Mouse (Mus musculus): Measurements from ENCODE around the gene Susd5. TPM values are rescaled to one million over a fixed set of nuclear protein-coding genes. Genes with fewer than 3 reads are reported as not detected.
A peak's percentile ranks its signal among the peaks of the same experiment; 100 is the strongest.

The Susd5 gene
- polyA plus RNA-seq (2012; fragmentation: generic; extraction: Trizol) = 0.50 TPM
- long read RNA-seq, experiment 1, full-length matches to known transcripts = 1 of 2 reads
- long read RNA-seq, experiment 1, partial matches to known transcripts = 0 of 2 reads
- long read RNA-seq, experiment 1, other reads (novel, unspliced or antisense) = 1 of 2 reads
- long read RNA-seq, experiment 2, full-length matches to known transcripts = 2 of 2 reads
- long read RNA-seq, experiment 2, partial matches to known transcripts = 0 of 2 reads
- long read RNA-seq, experiment 2, other reads (novel, unspliced or antisense) = 0 of 2 reads

GRCm38 (mm10) chr9:114057090-114057796, at the start of gene Susd5:
Susd5 (plus strand) TSS chr9:114057140.
- Histone ChIP-seq H3ac (ENCODE audit: control insufficient read depth, insufficient read length, low read depth) (peak within 1 kb of the TSS; percentile 30), H3K79me3 (ENCODE audit: low read depth) (no peaks in the 10 kb centered on the region), H3K79me2 (ENCODE audit: control insufficient read depth, insufficient read depth) (no peaks in the 10 kb centered on the region), H3K4me3 (ENCODE audit: insufficient read depth, poor library complexity, severe bottlenecking) (no peak within 1 kb of the TSS), H3K27me3 (ENCODE audit: control insufficient read depth, insufficient read depth, insufficient read length) (no peaks in the 10 kb centered on the region), H3K36me3 (ENCODE audit: control insufficient read depth, insufficient read depth) (no peaks in the 10 kb centered on the region)
- no peak for TF ChIP-seq MYOD1 (IDR thresholded peaks at IDR 0.05; ENCODE audit: control insufficient read depth, insufficient read length, low read depth)
- no peak for TF ChIP-seq USF1 (IDR thresholded peaks at IDR 0.05; ENCODE audit: low read depth)

- H3K27me3 ChIP-seq (ENCODE audit: control insufficient read depth, insufficient read depth, insufficient read length) = no peaks in the 10 kb centered on the region
- no peak for TF ChIP-seq MYOD1 (IDR thresholded peaks at IDR 0.05; ENCODE audit: control insufficient read depth, insufficient read length, low read depth)
- TF ChIP-seq FOSL1 (IDR thresholded peaks at IDR 0.05; ENCODE audit: insufficient read depth, low read length, poor library complexity, severe bottlenecking) = no peak
Measured at GRCm38 (mm10) chr9:114007850-114008350, 49.0 kb upstream of the Susd5 start.

DNA sequence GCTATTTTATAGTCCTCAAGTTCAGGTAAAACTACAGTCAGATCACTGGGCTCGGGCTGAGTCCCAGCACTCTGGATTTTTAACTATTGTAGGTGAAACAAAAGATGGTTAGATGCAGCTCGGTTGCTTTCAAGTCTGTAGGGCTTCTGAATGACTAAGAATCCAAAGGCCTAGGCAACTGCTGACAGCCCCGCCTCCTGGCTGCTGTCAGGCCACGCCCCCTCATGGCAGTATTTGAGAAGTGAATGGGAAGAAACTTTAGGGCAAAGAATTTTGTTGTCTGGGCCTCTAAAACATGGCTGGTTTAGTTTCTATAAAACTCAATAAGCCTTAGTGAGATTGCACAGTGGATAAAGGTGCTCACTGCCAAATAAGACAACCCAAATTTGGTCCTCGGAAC, 47.4 kb upstream of the Susd5 start:
- Histone ChIP-seq H3ac (ENCODE audit: control insufficient read depth, insufficient read length, low read depth) (no peak overlapping the region), H3K79me2 (ENCODE audit: control insufficient read depth, insufficient read depth) (peaks cover 5% of the 10 kb centered on the region), H3K4me3 (ENCODE audit: insufficient read depth, poor library complexity, severe bottlenecking) (no peak overlapping the region), H3K36me3 (ENCODE audit: control insufficient read depth, insufficient read depth) (peaks cover 11% of the 10 kb centered on the region), H3K27me3 (ENCODE audit: control insufficient read depth, insufficient read depth, insufficient read length) (no peaks in the 10 kb centered on the region), H3K79me3 (ENCODE audit: low read depth) (no peaks in the 10 kb centered on the region)
- TF ChIP-seq CTCF (IDR thresholded peaks at IDR 0.05; ENCODE audit: control insufficient read depth, insufficient read depth, insufficient read length) = no peak
- TF ChIP-seq MYOD1 (IDR thresholded peaks at IDR 0.05; ENCODE audit: control insufficient read depth, insufficient read length, low read depth) = no peak
- TF ChIP-seq CEBPB (IDR thresholded peaks at IDR 0.05; ENCODE audit: low read depth) = no peak
- no peak for TF ChIP-seq USF1 (IDR thresholded peaks at IDR 0.05; ENCODE audit: low read depth)
- no peak for TF ChIP-seq MAX (IDR thresholded peaks at IDR 0.05)
- TF ChIP-seq FOSL1 (IDR thresholded peaks at IDR 0.05; ENCODE audit: insufficient read depth, low read length, poor library complexity, severe bottlenecking) = no peak

More at GRCm38 (mm10) chr9:114007850-114008350, 49.0 kb upstream of the Susd5 start:
- Histone ChIP-seq H3K79me2 (ENCODE audit: control insufficient read depth, insufficient read depth) (no peaks in the 10 kb centered on the region), H3ac (ENCODE audit: control insufficient read depth, insufficient read length, low read depth) (no peak overlapping the region), H3K36me3 (ENCODE audit: control insufficient read depth, insufficient read depth) (peaks cover 8% of the 10 kb centered on the region), H3K4me3 (ENCODE audit: insufficient read depth, poor library complexity, severe bottlenecking) (no peak overlapping the region), H3K79me3 (ENCODE audit: low read depth) (no peaks in the 10 kb centered on the region)

- Histone ChIP-seq H3ac (ENCODE audit: control insufficient read depth, insufficient read length, low read depth) (no peak overlapping the region), H3K79me3 (ENCODE audit: low read depth) (no peaks in the 10 kb centered on the region), H3K27me3 (ENCODE audit: control insufficient read depth, insufficient read depth, insufficient read length) (no peaks in the 10 kb centered on the region), H3K79me2 (ENCODE audit: control insufficient read depth, insufficient read depth) (peaks cover 6% of the 10 kb centered on the region), H3K36me3 (ENCODE audit: control insufficient read depth, insufficient read depth) (peaks cover 11% of the 10 kb centered on the region), H3K4me3 (ENCODE audit: insufficient read depth, poor library complexity, severe bottlenecking) (no peak overlapping the region)
- TF ChIP-seq MAX (IDR thresholded peaks at IDR 0.05) (no peak), MYOG (IDR thresholded peaks at IDR 0.05; ENCODE audit: control insufficient read depth, extremely low read depth, insufficient read length) (no peak), MYOD1 (IDR thresholded peaks at IDR 0.05; ENCODE audit: control insufficient read depth, insufficient read length, low read depth) (no peak), CTCF (IDR thresholded peaks at IDR 0.05; ENCODE audit: control insufficient read depth, insufficient read depth, insufficient read length) (no peak), USF1 (IDR thresholded peaks at IDR 0.05; ENCODE audit: low read depth) (no peak)
Measured at GRCm38 (mm10) chr9:114011203-114011602, 45.7 kb upstream of the Susd5 start.

DNA sequence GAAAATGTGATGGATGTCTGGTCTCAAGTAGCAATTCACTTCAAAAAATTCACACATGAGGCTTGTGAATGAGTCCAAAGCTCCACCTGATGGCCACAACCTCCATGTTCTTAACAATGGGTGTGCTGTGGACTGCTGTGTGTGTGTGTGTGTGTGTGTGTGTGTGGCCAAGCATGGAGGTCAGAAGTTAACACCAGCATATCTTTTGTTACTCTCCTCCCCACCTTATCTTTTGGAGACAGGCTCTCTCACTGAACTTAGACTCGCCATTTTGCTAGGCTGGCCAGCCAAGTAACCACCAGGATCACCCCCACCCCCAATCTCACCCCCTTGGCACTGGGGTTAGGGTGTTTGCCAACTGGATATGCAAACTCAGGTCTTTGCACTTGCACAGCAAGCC, 42.9 kb upstream of the Susd5 start:
- TF ChIP-seq CEBPB (IDR thresholded peaks at IDR 0.05; ENCODE audit: low read depth) (no peak), CTCF (IDR thresholded peaks at IDR 0.05; ENCODE audit: control insufficient read depth, insufficient read depth, insufficient read length) (no peak)
- no peaks in the 10 kb centered on the region for H3K27me3 ChIP-seq (ENCODE audit: control insufficient read depth, insufficient read depth, insufficient read length)
- peaks cover 13% of the 10 kb centered on the region for H3K36me3 ChIP-seq (ENCODE audit: control insufficient read depth, insufficient read depth)
- no peak overlapping the region for H3ac ChIP-seq (ENCODE audit: control insufficient read depth, insufficient read length, low read depth)
- H3K79me3 ChIP-seq (ENCODE audit: low read depth) = peaks cover 2% of the 10 kb centered on the region
- H3K79me2 ChIP-seq (ENCODE audit: control insufficient read depth, insufficient read depth) = peaks cover 21% of the 10 kb centered on the region
- no peak overlapping the region for H3K4me3 ChIP-seq (ENCODE audit: insufficient read depth, poor library complexity, severe bottlenecking)

DNA sequence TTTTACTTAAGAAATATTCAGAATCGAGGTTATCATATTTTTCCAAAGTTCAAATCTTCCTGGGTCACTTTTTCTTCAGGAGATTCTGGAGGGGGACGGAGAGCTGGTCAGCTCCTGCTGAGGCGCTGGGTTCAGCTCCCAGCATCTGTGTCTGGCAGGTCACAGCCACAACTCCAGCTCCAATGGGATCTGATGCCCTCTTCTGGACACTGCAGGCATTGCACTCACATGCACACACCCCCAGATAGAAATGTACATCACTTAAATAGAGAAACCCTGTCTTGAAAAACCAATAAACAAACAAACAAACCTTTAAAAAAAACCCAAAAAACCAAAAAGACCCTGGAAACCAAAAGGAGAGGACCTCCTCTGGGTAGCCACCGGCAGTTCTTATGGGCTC, 41.2 kb upstream of the Susd5 start:
- peak overlapping the region; percentile 13 for H3ac ChIP-seq (ENCODE audit: control insufficient read depth, insufficient read length, low read depth)
- H3K36me3 ChIP-seq (ENCODE audit: control insufficient read depth, insufficient read depth) = peaks cover 12% of the 10 kb centered on the region
- H3K79me2 ChIP-seq (ENCODE audit: control insufficient read depth, insufficient read depth) = peaks cover 38% of the 10 kb centered on the region
- peaks cover 11% of the 10 kb centered on the region for H3K79me3 ChIP-seq (ENCODE audit: low read depth)
- no peak overlapping the region for H3K4me3 ChIP-seq (ENCODE audit: insufficient read depth, poor library complexity, severe bottlenecking)
- TF ChIP-seq CTCF (IDR thresholded peaks at IDR 0.05; ENCODE audit: control insufficient read depth, insufficient read depth, insufficient read length) (peak; percentile 50), MYOG (IDR thresholded peaks at IDR 0.05; ENCODE audit: control insufficient read depth, extremely low read depth, insufficient read length) (no peak), USF1 (IDR thresholded peaks at IDR 0.05; ENCODE audit: low read depth) (no peak)
- H3K27me3 ChIP-seq (ENCODE audit: control insufficient read depth, insufficient read depth, insufficient read length) = no peaks in the 10 kb centered on the region
